In genomic region chr13:115257345-115257744, GRCm38 (mm10) we compare ENCODE assay signal across 13 mouse cellular contexts.
"Had no signal": no experiment of that assay in that cellular context is flagged by ENCODE, and none has a peak within 500 bp of the region (broad histone marks: within the 10 kb centered on the region; RNA-seq: fewer than 3 reads in every experiment).

No protein-coding gene starts in this region.

- H3K36me3 ChIP-seq: kidney, embryonic 15.5 days; limb, embryonic 10.5 days; liver, embryonic 15.5 days had no signal

- H3K27ac ChIP-seq: kidney, embryonic 15.5 days; limb, embryonic 10.5 days; liver, embryonic 15.5 days had no signal

- H3K9ac ChIP-seq: kidney, embryonic 15.5 days; liver, embryonic 15.5 days had no signal

- DNase-seq: kidney, adult 2 months; kidney, postnatal 14 days; lung, adult 2 months; lung, postnatal 36 days; right cerebral cortex, postnatal 4 days; spleen, adult 18-20 months; thymus, postnatal 36 days had no signal

- H3K9me3 ChIP-seq: kidney, embryonic 15.5 days; limb, embryonic 10.5 days; liver, embryonic 15.5 days had no signal

- H3K4me1 ChIP-seq: kidney, embryonic 15.5 days; limb, embryonic 10.5 days; liver, embryonic 15.5 days had no signal

- ATAC-seq: intestine, embryonic 16.5 days; lung, postnatal 0 days had no signal

- H3K4me2 ChIP-seq: kidney, embryonic 15.5 days; liver, embryonic 11.5 days; liver, embryonic 15.5 days had no signal

- H3K27me3 ChIP-seq: kidney, embryonic 15.5 days; liver, embryonic 15.5 days had no signal

- H3K4me3 ChIP-seq: kidney, embryonic 15.5 days; limb, embryonic 10.5 days; liver, embryonic 15.5 days had no signal
